Mouse (Mus musculus) brain, embryonic 14.5 days (tissue): ENCODE measurements around the gene Cmip.

Experiments used
- CTCF ChIP-seq: fragments of 200-500 bp; IDR thresholded peaks from 2 replicates; pipeline ENCODE4 v1.5.1; 2012; ENCODE audit warnings: inconsistent platforms, mild to moderate bottlenecking, moderate library complexity, borderline replicate concordance; ENCODE audit not compliant: insufficient read depth, insufficient read length; ENCODE audit errors: extremely low read depth
- POLR2A ChIP-seq: fragments of 200-500 bp; IDR thresholded peaks from 2 replicates; pipeline ENCODE4 v1.6.1; 2012; ENCODE audit warnings: mild to moderate bottlenecking, inconsistent platforms, borderline replicate concordance; ENCODE audit not compliant: poor library complexity, insufficient read depth, insufficient read length, severe bottlenecking; ENCODE audit errors: extremely low read depth

DNA sequence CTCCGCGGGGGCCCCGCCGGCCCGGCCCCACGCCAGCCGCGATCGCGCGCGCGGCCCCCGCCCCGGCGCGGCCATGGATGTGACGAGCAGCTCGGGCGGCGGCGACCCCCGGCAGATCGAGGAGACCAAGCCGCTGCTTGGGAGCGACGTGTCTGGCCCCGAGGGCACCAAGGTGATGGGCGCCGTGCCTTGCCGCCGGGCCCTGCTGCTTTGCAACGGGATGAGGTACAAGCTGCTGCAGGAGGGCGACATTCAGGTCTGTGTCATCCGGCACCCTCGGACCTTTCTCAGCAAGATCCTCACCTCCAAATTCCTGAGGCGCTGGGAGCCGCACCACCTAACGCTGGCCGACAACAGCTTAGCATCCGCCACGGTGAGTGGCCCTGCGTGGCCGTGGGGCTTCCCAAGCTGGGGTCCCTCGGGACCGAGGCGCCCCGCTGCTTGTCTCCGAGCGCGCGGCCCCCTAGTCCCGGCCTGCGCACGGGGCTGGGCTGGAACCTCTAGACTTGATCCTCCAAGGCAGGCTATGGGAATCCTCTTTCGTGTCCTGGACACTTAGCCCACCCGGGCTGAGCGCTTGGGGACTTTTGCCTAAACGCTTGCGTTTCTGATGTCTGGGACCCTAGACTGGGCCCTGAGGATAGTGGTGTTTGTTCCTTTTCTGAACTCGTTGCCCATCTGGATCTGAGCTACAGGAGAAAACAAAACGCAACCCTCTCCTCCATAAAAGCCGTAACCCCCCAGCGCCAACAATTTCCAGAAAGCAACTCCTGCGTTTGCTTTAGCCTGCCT, at the start of gene Cmip:
- TF ChIP-seq POLR2A, result no peak
- TF ChIP-seq CTCF, result no peak
